Mouse (Mus musculus) MEL (cell line): Measurements from ENCODE around the gene Cdc42bpb. TPM values are rescaled to one million over a fixed set of nuclear protein-coding genes. Genes with fewer than 3 reads are reported as not detected.

ENCODE experiments used
- DNase-seq: peaks from one replicate; pipeline ENCODE4 v3.0.0; 2011; ENCODE audit warnings: low read depth, low spot score
- H3K27ac ChIP-seq: 2 replicates; pipeline ENCODE4 v1.5.1; 2012; ENCODE audit warnings: low read depth, mild to moderate bottlenecking, control low read depth, low read length, moderate library complexity; ENCODE audit not compliant: control insufficient read depth
- H3K27me3 ChIP-seq, 2 experiments: fragments of 150-350 bp in 1 of 2; sonication (generic) in 1 of 2; 2 replicates each; pipeline ENCODE4 v1.6.1; 2012; ENCODE audit warnings: low read length in 2 of 2, mild to moderate bottlenecking in 2 of 2, improper control_type of control experiment in 1 of 2, moderate library complexity in 1 of 2; ENCODE audit not compliant: insufficient read depth in 2 of 2, control insufficient read depth in 1 of 2
- H3K36me3 ChIP-seq, 2 experiments: 2 replicates each; pipeline ENCODE4 v1.6.1; 2012 to 2014; ENCODE audit warnings: low read length in 2 of 2, improper control_type of control experiment in 1 of 2, inconsistent platforms in 1 of 2, mild to moderate bottlenecking in 1 of 2; ENCODE audit not compliant: insufficient read depth in 2 of 2, control insufficient read depth in 1 of 2
- H3K4me1 ChIP-seq, 2 experiments: fragments of 150-350 bp in 1 of 2; sonication (generic) in 1 of 2; 2 replicates each; pipeline ENCODE4 v1.6.1; 2012; ENCODE audit warnings: low read length in 2 of 2, improper control_type of control experiment in 1 of 2, mild to moderate bottlenecking in 1 of 2; ENCODE audit not compliant: insufficient read depth in 2 of 2, control insufficient read depth in 1 of 2
- H3K4me3 ChIP-seq, 2 experiments: fragments of 150-350 bp in 1 of 2; sonication (generic) in 1 of 2; 2 replicates each; pipeline ENCODE4 v1.5.1; 2012; ENCODE audit warnings: low read depth in 2 of 2, low read length in 2 of 2, mild to moderate bottlenecking in 2 of 2, moderate library complexity in 2 of 2, control low read depth in 1 of 2, improper control_type of control experiment in 1 of 2; ENCODE audit not compliant: control insufficient read depth in 1 of 2, insufficient read depth in 1 of 2
- H3K79me2 ChIP-seq: 2 replicates; pipeline ENCODE4 v1.6.1; 2012; ENCODE audit warnings: mild to moderate bottlenecking, low read length, moderate library complexity; ENCODE audit not compliant: control insufficient read depth, poor library complexity, insufficient read depth
- H3K9ac ChIP-seq: 2 replicates; pipeline ENCODE4 v1.6.1; 2012; ENCODE audit warnings: low read depth, mild to moderate bottlenecking, control low read depth, low read length, moderate library complexity; ENCODE audit not compliant: control insufficient read depth, poor library complexity, severe bottlenecking
- H3K9me3 ChIP-seq: fragments of 150-350 bp; sonication (generic); replicated peaks from 2 replicates; pipeline ENCODE4 v1.6.1; 2012; ENCODE audit warnings: mild to moderate bottlenecking, low read length, improper control_type of control experiment, moderate library complexity; ENCODE audit not compliant: insufficient read depth
- CHD1 ChIP-seq: IDR thresholded peaks from 2 replicates; pipeline ENCODE4 v1.6.1; 2012; ENCODE audit warnings: low read depth, mild to moderate bottlenecking, inconsistent platforms, low read length, improper control_type of control experiment
- CTCF ChIP-seq, 3 experiments: IDR thresholded peaks in 2 of 3; conservative IDR thresholded peaks in 1 of 3; 2 replicates each; pipeline ENCODE4 v1.5.1; 2011 to 2012; ENCODE audit warnings: low read length in 3 of 3, low read depth in 2 of 3, mild to moderate bottlenecking in 2 of 3, improper control_type of control experiment in 1 of 3, inconsistent platforms in 1 of 3, mixed read lengths in 1 of 3, moderate library complexity in 1 of 3; ENCODE audit not compliant: control insufficient read depth in 1 of 3, insufficient read depth in 1 of 3, poor library complexity in 1 of 3, severe bottlenecking in 1 of 3
- EP300 ChIP-seq, 2 experiments: IDR thresholded peaks; 2 replicates each; pipeline ENCODE4 v1.6.1; 2011; ENCODE audit warnings: improper control_type of control experiment in 2 of 2, low read length in 2 of 2, low read depth in 1 of 2, mild to moderate bottlenecking in 1 of 2
- ETS1 ChIP-seq: IDR thresholded peaks from 2 replicates; pipeline ENCODE4 v1.6.1; 2012; ENCODE audit warnings: low read depth, mild to moderate bottlenecking, inconsistent platforms, low read length, improper control_type of control experiment, moderate library complexity
- GATA1 ChIP-seq: IDR thresholded peaks from 2 replicates; pipeline ENCODE4 v1.6.1; 2011; ENCODE audit warnings: low read depth, low read length, improper control_type of control experiment
- HCFC1 ChIP-seq: IDR thresholded peaks from 2 replicates; pipeline ENCODE4 v1.6.1; 2012; ENCODE audit warnings: low read depth, mild to moderate bottlenecking, inconsistent platforms, low read length, improper control_type of control experiment, moderate library complexity
- KAT2A ChIP-seq: conservative IDR thresholded peaks from 2 replicates; pipeline ENCODE4 v1.6.1; 2012; ENCODE audit warnings: low read depth, low read length, improper control_type of control experiment, inconsistent platforms
- MXI1 ChIP-seq: IDR thresholded peaks from 2 replicates; pipeline ENCODE4 v1.6.1; 2011; ENCODE audit warnings: mild to moderate bottlenecking, low read depth, low read length, improper control_type of control experiment
- POLR2A ChIP-seq, 2 experiments: IDR thresholded peaks; 2 replicates each; pipeline ENCODE4 v1.6.1; 2011 to 2012; ENCODE audit warnings: low read length in 2 of 2, mild to moderate bottlenecking in 2 of 2, control low read depth in 1 of 2, improper control_type of control experiment in 1 of 2, low read depth in 1 of 2, moderate library complexity in 1 of 2; ENCODE audit not compliant: control insufficient read depth in 1 of 2, insufficient read depth in 1 of 2, poor library complexity in 1 of 2
- POLR2AphosphoS2 ChIP-seq: IDR thresholded peaks from 2 replicates; pipeline ENCODE4 v1.6.1; 2011; ENCODE audit warnings: low read length, improper control_type of control experiment
- RAD21 ChIP-seq: IDR thresholded peaks from 2 replicates; pipeline ENCODE4 v1.6.1; 2011; ENCODE audit warnings: mild to moderate bottlenecking, low read depth, low read length, improper control_type of control experiment
- RCOR1 ChIP-seq: IDR thresholded peaks from 2 replicates; pipeline ENCODE4 v1.6.1; 2012; ENCODE audit warnings: low read depth, mild to moderate bottlenecking, inconsistent platforms, low read length, improper control_type of control experiment
- TAL1 ChIP-seq: IDR thresholded peaks from 2 replicates; pipeline ENCODE4 v1.6.1; 2012; ENCODE audit warnings: mild to moderate bottlenecking, inconsistent platforms, low read length, moderate library complexity, mixed read lengths
- TBP ChIP-seq: IDR thresholded peaks from 2 replicates; pipeline ENCODE4 v1.8.0; 2011; ENCODE audit warnings: low read depth, low read length, improper control_type of control experiment
- UBTF ChIP-seq: IDR thresholded peaks from 2 replicates; pipeline ENCODE4 v1.6.1; 2012; ENCODE audit warnings: low read depth, mild to moderate bottlenecking, inconsistent platforms, low read length, improper control_type of control experiment, moderate library complexity, borderline replicate concordance; ENCODE audit not compliant: insufficient read depth
- USF2 ChIP-seq, 2 experiments: IDR thresholded peaks; 2 replicates each; pipeline ENCODE4 v1.6.1; 2011 to 2012; ENCODE audit warnings: improper control_type of control experiment in 2 of 2, low read length in 2 of 2, borderline replicate concordance in 1 of 2, inconsistent platforms in 1 of 2, low read depth in 1 of 2, mild to moderate bottlenecking in 1 of 2; ENCODE audit not compliant: insufficient read depth in 1 of 2
- ZMIZ1 ChIP-seq: IDR thresholded peaks from 2 replicates; pipeline ENCODE4 v1.6.1; 2012; ENCODE audit warnings: low read depth, mild to moderate bottlenecking, inconsistent platforms, low read length, improper control_type of control experiment, moderate library complexity
- ZNF384 ChIP-seq: IDR thresholded peaks from 2 replicates; pipeline ENCODE4 v1.6.1; 2012; ENCODE audit warnings: low read depth, mild to moderate bottlenecking, inconsistent platforms, low read length, improper control_type of control experiment
- polyA plus RNA-seq, 2 experiments: library from polyadenylated mRNA; stranded (reverse) in 1 of 2; unstranded in 1 of 2; fragments of >175 nt in 1 of 2; fragments of >200 nt in 1 of 2; gene quantifications; 2 replicates each; pipeline versions ENCODE4 v1.2.1 to v1.2.4; 2012; ENCODE audit warnings: low replicate concordance in 2 of 2, low read depth in 1 of 2; ENCODE audit not compliant: insufficient read length in 2 of 2, insufficient read depth in 1 of 2, missing spikeins in 1 of 2
- total RNA-seq: library from RNA; depleted of rRNA; stranded (reverse); fragments of 300-350 nt; gene quantifications from 2 replicates; pipeline ENCODE4 v1.2.3, GENCODE M21; 2012

The Cdc42bpb gene
- total and polyA plus RNA-seq, 3 experiments = not detected

- H3K27me3 ChIP-seq = peaks cover 4 to 5% of the 10 kb centered on the region in 2 experiments; a peak in 3 of 4 replicates
- no peaks in the 10 kb centered on the region for H3K36me3 ChIP-seq
- TF ChIP-seq USF2 (IDR thresholded peaks at IDR 0.05; ENCODE audit: borderline replicate concordance in 1 of 2, insufficient read depth in 1 of 2, low read depth in 1 of 2, low read length in 2 of 2) (no peak), CHD1 (no peak), ZMIZ1 (no peak)
- H3K4me1 ChIP-seq = no peaks in the 10 kb centered on the region
- H3K9me3 ChIP-seq = no peaks in the 10 kb centered on the region
- no peak overlapping the region for H3K27ac ChIP-seq
- no peak for DNase-seq
- H3K79me2 ChIP-seq = no peaks in the 10 kb centered on the region
- H3K4me3 ChIP-seq = no peak overlapping the region
- no peak overlapping the region for H3K9ac ChIP-seq
Measured at GRCm38 (mm10) chr12:111375559-111375958, 2.0 kb downstream of the Cdc42bpb start.

GRCm38 (mm10) chr12:111374727-111375126 is 2.8 kb downstream of the Cdc42bpb start:
- no peaks in the 10 kb centered on the region for H3K36me3 ChIP-seq
- no peaks in the 10 kb centered on the region for H3K9me3 ChIP-seq
- H3K79me2 ChIP-seq = no peaks in the 10 kb centered on the region
- H3K9ac ChIP-seq = no peak overlapping the region
- H3K27ac ChIP-seq = no peak overlapping the region
- no peak for TF ChIP-seq ETS1
- no peak for TF ChIP-seq MXI1
- no peak for TF ChIP-seq POLR2A (IDR thresholded peaks at IDR 0.05; ENCODE audit: control insufficient read depth in 1 of 2, insufficient read depth in 1 of 2, low read depth in 1 of 2, low read length in 2 of 2, poor library complexity in 1 of 2)
- TF ChIP-seq TAL1 = no peak
- TF ChIP-seq POLR2AphosphoS2 = no peak
- TF ChIP-seq UBTF = no peak
- TF ChIP-seq KAT2A = no peak
- no peak for TF ChIP-seq TBP
- TF ChIP-seq RCOR1 = no peak
- TF ChIP-seq CTCF (IDR thresholded peaks at IDR 0.05 in 2 of 3, conservative IDR thresholded peaks at IDR 0.05 in 1 of 3; ENCODE audit: control insufficient read depth in 1 of 3, insufficient read depth in 1 of 3, low read depth in 2 of 3, low read length in 3 of 3, poor library complexity in 1 of 3, severe bottlenecking in 1 of 3) = no peak
- TF ChIP-seq USF2 (IDR thresholded peaks at IDR 0.05; ENCODE audit: borderline replicate concordance in 1 of 2, insufficient read depth in 1 of 2, low read depth in 1 of 2, low read length in 2 of 2) = no peak
- peaks cover 5% of the 10 kb centered on the region in 2 experiments; a peak in 3 of 4 replicates for H3K27me3 ChIP-seq
- no peak for DNase-seq
- H3K4me1 ChIP-seq = no peaks in the 10 kb centered on the region
- H3K4me3 ChIP-seq = no peak overlapping the region

GRCm38 (mm10) chr12:111373411-111373810 is 4.1 kb downstream of the Cdc42bpb start:
- no peak overlapping the region for H3K27ac ChIP-seq
- no peaks in the 10 kb centered on the region for H3K79me2 ChIP-seq
- TF ChIP-seq GATA1 (no peak), KAT2A (no peak), ZNF384 (no peak), TBP (no peak), HCFC1 (no peak), RAD21 (no peak), EP300 (IDR thresholded peaks at IDR 0.05; ENCODE audit: low read depth in 1 of 2, low read length in 2 of 2) (no peak)
- H3K36me3 ChIP-seq = no peaks in the 10 kb centered on the region
- DNase-seq = no peak
- H3K4me1 ChIP-seq = no peaks in the 10 kb centered on the region
- no peak overlapping the region for H3K9ac ChIP-seq
- no peaks in the 10 kb centered on the region for H3K9me3 ChIP-seq
- no peak overlapping the region for H3K4me3 ChIP-seq
- H3K27me3 ChIP-seq = peaks cover 5% of the 10 kb centered on the region in 2 experiments; a peak in 3 of 4 replicates
